Mouse (Mus musculus) neural tube, embryonic 15.5 days (tissue): ENCODE results near the gene C1qtnf9. TPM values are rescaled to one million over a fixed set of nuclear protein-coding genes. Genes with fewer than 3 reads are reported as not detected.

Source experiments
- ATAC-seq: fragments of 200-750 bp; cut with Nextera tagmentation; 2 replicates; pipeline ENCODE4 v1.8.0; 2017; ENCODE audit warnings: mild to moderate bottlenecking, moderate TSS enrichment, moderate library complexity; ENCODE audit not compliant: low FRiP score
- H3K27ac ChIP-seq: fragments of 300-500 bp; sonication (generic); replicated peaks from 2 replicates; pipeline ENCODE4 v1.5.1; 2015; ENCODE audit warnings: mild to moderate bottlenecking, inconsistent platforms
- H3K27me3 ChIP-seq: fragments of 300-500 bp; sonication (generic); replicated peaks from 2 replicates; pipeline ENCODE4 v1.6.1; 2015; ENCODE audit warnings: inconsistent platforms
- H3K36me3 ChIP-seq: fragments of 300-500 bp; sonication (generic); 2 replicates; pipeline ENCODE4 v1.6.1; 2015; ENCODE audit warnings: inconsistent platforms
- H3K4me1 ChIP-seq: fragments of 300-500 bp; sonication (generic); 2 replicates; pipeline ENCODE4 v1.6.1; 2015; ENCODE audit warnings: inconsistent platforms
- H3K4me2 ChIP-seq: fragments of 300-500 bp; sonication (generic); 2 replicates; pipeline ENCODE4 v1.6.1; 2015; ENCODE audit warnings: inconsistent platforms, mild to moderate bottlenecking, moderate library complexity
- H3K4me3 ChIP-seq: fragments of 300-500 bp; sonication (generic); replicated peaks from 2 replicates; pipeline ENCODE4 v1.5.1; 2015; ENCODE audit warnings: mild to moderate bottlenecking, inconsistent platforms
- H3K9ac ChIP-seq: fragments of 300-500 bp; sonication (generic); replicated peaks from 2 replicates; pipeline ENCODE4 v1.6.1; 2015; ENCODE audit warnings: mild to moderate bottlenecking, inconsistent platforms
- H3K9me3 ChIP-seq: fragments of 300-500 bp; sonication (generic); replicated peaks from 2 replicates; pipeline ENCODE4 v1.6.1; 2016; ENCODE audit warnings: inconsistent platforms
- WGBS: fragments of 180-500 bp; shearing (Covaris S2); methylation state at CpG from one replicate; pipeline ENCODE4 v1.1.7; 2015; ENCODE audit warnings: mixed read lengths; 5-methylcytosine and 5-hydroxymethylcytosine counted together
- polyA plus RNA-seq: library from polyadenylated mRNA; unstranded; fragments of >200 nt; fragmentation: Nextera tagmentation; extraction: Ambion mirVana; gene quantifications from 2 replicates; pipeline ENCODE4 v1.2.1, GENCODE M21; 2015

Gene C1qtnf9
- polyA plus RNA-seq, 1 experiment from 2014 or later, result 0.49 TPM

DNA sequence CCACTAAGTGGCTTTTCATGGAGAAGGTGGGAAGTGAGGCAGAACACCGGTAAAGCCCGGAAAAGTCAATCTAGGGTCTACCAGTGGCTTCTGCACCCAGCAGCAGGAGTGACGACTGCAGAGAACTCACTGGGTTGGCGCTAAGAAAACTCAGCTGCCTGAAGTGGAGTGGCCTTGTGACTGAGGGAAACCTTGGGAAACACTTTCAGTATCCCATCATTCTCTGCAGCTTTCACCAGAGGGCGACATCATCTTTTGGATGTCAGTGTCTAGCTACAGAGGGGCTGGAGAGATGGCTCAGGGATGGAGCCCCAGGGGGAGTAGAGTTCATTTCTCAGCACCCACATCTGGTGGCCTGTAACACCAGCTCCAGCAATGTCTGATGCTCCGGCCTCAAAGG is 1.4 kb downstream of the C1qtnf9 start:
- H3K4me1 ChIP-seq, result no peaks in the 10 kb centered on the region
- ATAC-seq, result no peak
- H3K9ac ChIP-seq, result no peak overlapping the region
- H3K4me2 ChIP-seq, result no peak overlapping the region
- no peaks in the 10 kb centered on the region for H3K9me3 ChIP-seq
- H3K27ac ChIP-seq, result no peak overlapping the region
- H3K36me3 ChIP-seq, result no peaks in the 10 kb centered on the region
- H3K27me3 ChIP-seq, result no peaks in the 10 kb centered on the region
- H3K4me3 ChIP-seq, result no peak overlapping the region
- WGBS, result 43% methylated on average over 6 of the region's 6 CpGs

DNA sequence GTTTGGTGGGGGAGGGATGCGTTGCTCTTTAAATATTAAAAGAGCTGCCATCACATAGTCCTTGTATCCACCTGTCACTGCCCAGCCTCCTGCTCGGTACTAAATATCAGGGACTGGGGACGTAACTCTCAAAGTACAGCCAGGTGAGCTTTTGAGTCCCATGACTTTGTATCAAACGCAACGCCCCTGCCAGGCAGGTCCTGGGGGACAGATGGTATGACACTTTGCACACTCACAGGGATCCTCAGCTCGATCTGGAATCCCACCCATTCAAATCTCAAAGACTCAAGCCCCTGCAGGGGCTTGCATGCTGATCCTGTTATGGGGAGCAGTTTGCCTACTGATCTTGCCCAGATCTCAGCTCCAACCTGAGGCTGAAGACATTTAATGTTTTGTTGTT is 2.7 kb downstream of the C1qtnf9 start:
- Histone ChIP-seq H3K27ac (no peak overlapping the region), H3K4me2 (peak overlapping the region; percentile 59), H3K4me1 (no peaks in the 10 kb centered on the region), H3K36me3 (no peaks in the 10 kb centered on the region), H3K27me3 (no peaks in the 10 kb centered on the region), H3K9me3 (no peaks in the 10 kb centered on the region), H3K4me3 (no peak overlapping the region), H3K9ac (no peak overlapping the region)
- peak; percentile 33; the same call in 1 of the 2 replicates for ATAC-seq
- WGBS, result 77% methylated on average over 6 of the region's 6 CpGs

DNA sequence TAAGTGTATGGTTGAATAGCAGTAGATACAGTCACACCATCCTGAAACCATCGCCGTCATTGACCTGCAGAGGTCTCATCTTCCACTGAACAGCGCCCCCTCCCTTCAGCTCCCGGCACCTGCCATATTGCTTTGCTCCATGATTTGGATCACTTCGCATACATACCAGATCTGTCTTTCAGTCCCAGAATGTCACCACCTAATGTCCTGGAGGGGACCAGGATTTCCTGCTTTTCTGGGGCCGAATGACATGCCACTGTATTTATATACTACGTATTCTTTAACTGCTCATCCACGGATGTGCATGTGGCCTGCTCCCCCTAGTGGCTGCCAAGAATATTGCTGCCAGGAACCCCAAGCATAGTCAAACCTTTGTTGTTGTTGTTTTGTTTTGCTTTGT is 3.1 kb downstream of the C1qtnf9 start:
- WGBS, result 5% methylated on average over 8 of the region's 8 CpGs
- no peaks in the 10 kb centered on the region for H3K4me1 ChIP-seq
- peak overlapping the region; percentile 38 for H3K4me3 ChIP-seq
- H3K27me3 ChIP-seq, result no peaks in the 10 kb centered on the region
- no peak overlapping the region; the same call in 1 of the 2 replicates for H3K27ac ChIP-seq
- no peak overlapping the region for H3K9ac ChIP-seq
- peak overlapping the region; percentile 59 for H3K4me2 ChIP-seq
- H3K9me3 ChIP-seq, result no peaks in the 10 kb centered on the region
- ATAC-seq, result peak; percentile 82
- H3K36me3 ChIP-seq, result no peaks in the 10 kb centered on the region

DNA sequence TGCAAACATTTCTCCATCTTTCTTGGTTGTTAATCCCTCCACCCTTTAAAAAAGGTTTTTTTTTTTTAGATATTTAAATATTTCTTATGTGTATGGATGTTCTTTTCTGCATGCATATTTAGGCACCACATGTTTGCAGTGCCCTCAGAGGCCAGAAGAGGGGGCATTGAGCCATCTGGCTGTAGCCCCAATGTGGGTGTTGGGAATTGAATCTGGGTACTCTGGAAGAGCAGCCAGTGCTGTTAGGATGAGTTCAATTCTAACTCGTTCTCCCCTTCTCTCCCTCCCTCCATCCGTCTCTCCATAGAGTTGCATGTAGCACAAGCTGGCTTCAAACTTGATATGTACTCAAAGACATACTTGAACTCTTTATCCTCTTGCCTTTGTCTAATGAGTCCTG is 5.5 kb downstream of the C1qtnf9 start:
- WGBS, result 87% methylated on average over 2 of the region's 2 CpGs
- H3K36me3 ChIP-seq, result no peaks in the 10 kb centered on the region
- H3K27me3 ChIP-seq, result no peaks in the 10 kb centered on the region

DNA sequence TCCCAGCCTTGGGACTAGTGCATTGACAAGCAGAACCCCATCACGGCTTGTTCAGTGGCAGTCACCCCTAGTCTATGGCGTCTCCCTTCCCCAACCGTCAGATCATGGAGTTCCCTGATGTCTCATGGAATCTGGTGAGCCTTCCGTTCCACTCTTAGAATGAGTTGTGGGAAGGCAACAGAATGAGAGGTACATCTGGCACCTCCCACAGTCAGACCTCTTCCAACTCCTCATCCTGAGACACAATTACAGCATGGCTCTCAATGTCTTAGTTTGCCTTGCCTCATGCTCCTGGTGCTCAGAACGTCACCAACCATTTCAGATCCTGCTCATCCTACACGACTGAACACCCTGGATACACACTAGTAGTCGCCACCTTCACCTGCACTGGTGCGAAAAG is 8.6 kb downstream of the C1qtnf9 start:
- H3K36me3 ChIP-seq, result no peaks in the 10 kb centered on the region
- H3K4me1 ChIP-seq, result no peaks in the 10 kb centered on the region
- WGBS, result 90% methylated on average over 8 of the region's 8 CpGs
- no peak for ATAC-seq
- no peak overlapping the region for H3K4me2 ChIP-seq
- H3K4me3 ChIP-seq, result no peak overlapping the region
- H3K9ac ChIP-seq, result no peak overlapping the region
- no peak overlapping the region for H3K27ac ChIP-seq
- H3K9me3 ChIP-seq, result no peaks in the 10 kb centered on the region
- H3K27me3 ChIP-seq, result no peaks in the 10 kb centered on the region

More for the DNA sequence above, 5.5 kb downstream of the C1qtnf9 start:
- Histone ChIP-seq H3K4me1 (no peaks in the 10 kb centered on the region), H3K4me2 (no peak overlapping the region), H3K4me3 (no peak overlapping the region), H3K9ac (no peak overlapping the region), H3K27ac (no peak overlapping the region), H3K9me3 (no peaks in the 10 kb centered on the region)
- no peak for ATAC-seq

DNA sequence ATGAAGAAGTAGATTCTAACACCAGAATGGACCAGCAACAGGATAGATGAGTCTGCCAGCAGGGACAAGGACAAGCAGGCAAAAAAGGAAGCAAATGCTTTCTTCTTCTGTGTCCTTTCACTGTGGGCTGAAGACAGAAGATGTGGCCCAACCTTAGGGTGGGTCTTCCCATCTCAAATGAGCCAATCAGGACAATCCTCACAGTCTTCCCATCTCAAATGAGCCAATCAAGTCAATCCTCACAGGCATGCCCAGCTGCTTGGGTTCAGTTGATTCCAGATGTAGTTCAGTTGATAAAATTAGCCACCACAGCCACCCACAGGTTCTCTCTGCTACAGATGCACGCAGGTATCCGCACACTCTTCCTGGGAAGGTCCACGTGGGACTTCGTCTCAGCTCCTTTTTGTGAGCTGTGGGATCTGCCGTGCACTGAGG is 9.6 kb downstream of the C1qtnf9 start:
- Histone ChIP-seq H3K4me1 (no peaks in the 10 kb centered on the region), H3K9me3 (no peaks in the 10 kb centered on the region), H3K4me2 (no peak overlapping the region), H3K36me3 (no peaks in the 10 kb centered on the region), H3K27ac (no peak overlapping the region), H3K4me3 (no peak overlapping the region), H3K27me3 (no peaks in the 10 kb centered on the region), H3K9ac (no peak overlapping the region)
- 84% methylated on average over 5 of the region's 5 CpGs for WGBS
- no peak for ATAC-seq

DNA sequence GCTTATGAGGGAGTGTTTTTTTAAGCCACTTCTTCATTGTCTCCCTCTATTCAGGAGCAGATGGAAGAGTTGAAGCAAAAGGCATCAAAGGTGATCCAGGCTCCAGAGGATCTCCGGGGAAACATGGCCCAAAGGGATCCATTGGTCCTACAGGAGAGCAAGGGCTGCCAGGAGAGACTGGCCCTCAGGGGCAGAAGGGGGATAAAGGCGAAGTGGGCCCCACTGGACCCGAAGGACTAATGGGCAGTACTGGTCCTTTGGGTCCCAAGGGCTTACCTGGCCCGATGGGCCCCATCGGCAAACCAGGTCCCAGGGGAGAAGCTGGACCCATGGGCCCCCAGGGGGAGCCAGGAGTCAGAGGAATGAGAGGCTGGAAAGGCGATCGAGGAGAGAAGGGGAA is 11.3 kb downstream of the C1qtnf9 start:
- no peak for ATAC-seq
- Histone ChIP-seq H3K9ac (no peak overlapping the region), H3K4me1 (no peaks in the 10 kb centered on the region), H3K27ac (no peak overlapping the region), H3K4me2 (no peak overlapping the region), H3K36me3 (no peaks in the 10 kb centered on the region), H3K27me3 (no peaks in the 10 kb centered on the region), H3K9me3 (no peaks in the 10 kb centered on the region), H3K4me3 (no peak overlapping the region)
- 92% methylated on average over 7 of the region's 7 CpGs for WGBS

DNA sequence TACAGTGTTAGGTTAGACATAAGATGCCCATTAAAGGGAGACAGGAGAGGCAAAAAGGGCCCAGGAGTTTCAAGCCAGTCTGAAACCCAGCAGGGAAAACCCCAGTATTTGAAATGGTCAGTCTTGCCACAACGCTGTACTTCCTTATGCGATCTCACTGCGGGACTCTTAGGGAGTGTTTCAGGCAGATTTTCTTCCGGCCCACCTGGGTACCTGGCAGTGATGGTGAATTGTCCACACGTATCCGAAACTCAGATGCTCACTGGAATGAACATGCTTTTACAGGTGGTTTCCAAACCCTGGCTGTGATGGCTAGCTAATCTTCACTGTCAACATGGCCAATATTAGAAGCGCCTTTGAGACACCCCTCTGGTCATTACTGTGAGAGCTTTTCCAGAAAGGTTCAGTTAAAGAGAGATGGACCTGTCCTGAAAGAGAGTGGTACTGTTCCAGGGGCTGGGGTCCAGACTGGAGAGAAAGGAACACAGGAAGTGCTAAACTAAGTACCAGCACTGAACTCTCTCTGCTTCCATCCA is 14.3 kb downstream of the C1qtnf9 start:
- Histone ChIP-seq H3K9me3 (no peaks in the 10 kb centered on the region), H3K9ac (no peak overlapping the region), H3K4me1 (peaks cover 7% of the 10 kb centered on the region), H3K27ac (no peak overlapping the region), H3K4me2 (no peak overlapping the region), H3K36me3 (no peaks in the 10 kb centered on the region), H3K4me3 (no peak overlapping the region), H3K27me3 (no peaks in the 10 kb centered on the region)
- 65% methylated on average over 7 of the region's 7 CpGs for WGBS
- no peak for ATAC-seq

DNA sequence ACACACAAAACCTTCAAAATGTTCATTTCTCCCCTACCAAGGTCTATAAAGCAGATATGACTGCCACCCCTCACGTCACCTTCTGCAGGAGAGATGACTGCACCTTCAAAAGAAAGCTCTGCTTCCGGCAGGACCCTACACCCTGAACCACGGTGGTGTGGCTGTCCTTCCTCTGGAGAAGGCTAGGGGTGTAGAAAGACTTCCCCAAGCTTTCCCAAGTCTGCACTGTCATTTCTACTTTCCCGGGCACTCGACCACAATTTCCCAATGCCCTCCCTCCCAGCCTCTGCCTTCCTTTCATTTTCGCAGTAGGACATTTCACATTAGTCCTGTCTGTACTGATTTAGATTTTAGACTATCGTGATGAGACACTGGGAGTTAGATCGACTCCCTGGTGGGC is 15.3 kb downstream of the C1qtnf9 start:
- no peaks in the 10 kb centered on the region for H3K9me3 ChIP-seq
- WGBS, result 50% methylated on average over 8 of the region's 8 CpGs
- peaks cover 4% of the 10 kb centered on the region; the same call in 1 of the 2 replicates for H3K36me3 ChIP-seq
- H3K4me3 ChIP-seq, result no peak overlapping the region
- H3K4me1 ChIP-seq, result peaks cover 7% of the 10 kb centered on the region
- no peak overlapping the region for H3K4me2 ChIP-seq
- H3K27ac ChIP-seq, result no peak overlapping the region
- no peak for ATAC-seq
- no peaks in the 10 kb centered on the region for H3K27me3 ChIP-seq
- no peak overlapping the region for H3K9ac ChIP-seq

DNA sequence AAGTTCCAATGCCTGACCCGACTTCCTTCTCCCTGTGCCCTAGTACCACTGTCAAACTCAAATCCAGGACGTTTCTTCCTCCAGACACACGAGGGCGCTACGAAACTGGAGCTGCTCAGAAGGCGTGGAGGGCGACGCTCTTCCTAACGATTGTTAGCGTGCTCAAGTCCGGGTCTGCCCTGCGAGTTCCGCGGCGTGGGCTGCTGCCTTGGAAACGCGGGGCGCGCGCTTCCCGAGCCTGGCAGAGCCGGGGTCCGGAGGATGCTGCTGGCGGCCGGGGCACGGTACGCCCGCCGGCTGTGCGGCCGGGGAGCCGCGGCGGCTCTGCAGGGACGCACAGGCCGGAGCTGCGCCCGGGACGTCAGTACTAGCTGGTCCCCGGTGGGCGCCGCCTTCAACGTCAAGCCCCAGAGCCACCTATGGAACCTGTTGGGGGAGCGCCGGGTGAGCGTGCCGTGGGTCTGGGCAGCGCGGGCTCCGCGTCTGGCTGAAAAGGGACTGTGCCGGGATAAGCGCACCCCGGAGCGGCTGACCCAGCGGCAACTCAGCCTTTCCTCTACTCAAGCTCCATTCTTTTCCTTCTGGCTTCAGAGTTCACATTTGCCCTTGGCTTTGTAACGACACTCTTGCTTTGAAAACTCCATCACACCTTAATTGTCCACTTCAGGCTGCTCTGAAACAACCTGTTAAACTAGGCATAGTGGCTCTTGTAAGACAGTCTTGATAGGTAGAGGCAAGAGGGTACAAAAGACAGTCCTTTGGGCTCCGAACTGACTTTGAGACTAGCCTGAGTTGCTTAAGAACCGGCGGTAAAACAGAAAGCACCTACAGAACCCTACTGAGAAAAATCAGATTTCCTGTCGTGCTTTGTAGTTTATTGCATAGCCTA is 16.7 kb downstream of the C1qtnf9 start, which contains the start of gene Mipep:
Mipep (plus strand) TSS at position 147 of the 889 bp plus-strand sequence.
- H3K9me3 ChIP-seq, result no peaks in the 10 kb centered on the region
- peaks cover 10% of the 10 kb centered on the region; the same call in 1 of the 2 replicates for H3K36me3 ChIP-seq
- H3K9ac ChIP-seq, result peak within 1 kb of the TSS; percentile 67
- H3K27ac ChIP-seq, result peak within 1 kb of the TSS; percentile 80
- peak; percentile 95 for ATAC-seq
- under 1% methylated on average over 61 of the region's 61 CpGs for WGBS
- peak within 1 kb of the TSS; percentile 83 for H3K4me3 ChIP-seq
- H3K4me1 ChIP-seq, result peaks cover 7% of the 10 kb centered on the region
- no peaks in the 10 kb centered on the region for H3K27me3 ChIP-seq
- H3K4me2 ChIP-seq, result peak within 1 kb of the TSS; percentile 78

DNA sequence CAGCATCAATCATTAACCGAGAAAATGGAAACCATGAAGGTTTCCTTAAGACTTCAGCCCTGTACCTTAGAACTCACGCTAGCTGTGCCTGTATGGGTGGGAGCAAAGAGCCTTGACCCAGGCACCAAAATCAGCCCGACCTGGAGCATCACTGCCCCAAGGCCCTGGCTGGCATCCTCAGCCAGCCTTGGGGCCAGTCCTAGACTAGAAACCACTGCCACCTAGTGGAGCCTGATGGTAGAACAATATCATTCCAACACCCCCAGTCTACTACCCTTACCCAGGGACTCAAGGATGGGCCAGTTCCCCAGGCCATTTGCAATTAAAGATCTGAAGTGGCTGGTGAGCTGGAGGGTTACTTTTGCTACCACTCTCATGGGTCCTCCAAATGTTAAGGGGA is 22.2 kb downstream of the C1qtnf9 start:
- Histone ChIP-seq H3K9ac (no peak overlapping the region), H3K4me2 (no peak overlapping the region)
- no peak for ATAC-seq

More for the DNA sequence above, 22.2 kb downstream of the C1qtnf9 start:
- no peak overlapping the region for H3K4me3 ChIP-seq
- no peaks in the 10 kb centered on the region for H3K9me3 ChIP-seq
- peaks cover 3% of the 10 kb centered on the region for H3K4me1 ChIP-seq
- peaks cover 32% of the 10 kb centered on the region for H3K36me3 ChIP-seq
- no peaks in the 10 kb centered on the region for H3K27me3 ChIP-seq
- H3K27ac ChIP-seq, result no peak overlapping the region
- 33% methylated on average over 3 of the region's 3 CpGs for WGBS
